Mouse (Mus musculus) embryo, embryonic 11.5 days (tissue): Measurements from ENCODE around the gene Cox7a1.
"Not testable (repeated sequence)": the region's sequence is repeated elsewhere in the genome, so short reads cannot be mapped to it uniquely, and the experiment has no call there.

Source experiments
- DNase-seq: peaks from one replicate; pipeline ENCODE4 v3.0.0-alpha.2; 2012; ENCODE audit warnings: low read depth, low spot score

Gene Cox7a1

GRCm38 (mm10) chr7:30183879-30184289 lies at the start of gene Cox7a1:
Cox7a1 (plus strand) TSS chr7:30184144.
- peak; percentile 54 for DNase-seq

DNA sequence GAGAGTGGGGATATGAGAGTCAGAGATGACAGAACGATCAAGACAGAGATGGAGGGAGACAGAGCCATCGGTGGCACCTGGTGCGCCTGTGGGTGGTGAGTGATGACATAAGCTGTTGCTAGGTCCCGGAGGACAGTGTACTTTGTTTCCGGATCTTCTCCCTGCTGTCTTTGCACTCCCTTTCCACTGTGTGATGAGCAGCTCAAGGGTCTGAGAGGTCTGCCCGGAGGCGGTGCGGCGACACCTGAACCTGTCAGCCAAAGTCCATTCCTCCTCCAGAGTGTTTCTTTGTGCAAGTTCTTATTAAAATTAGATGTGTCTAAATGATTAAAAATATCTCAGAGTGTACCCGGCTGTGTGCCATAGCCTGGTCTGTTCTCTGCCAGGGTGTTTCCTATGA lies 47.1 kb upstream of the Cox7a1 start:
- DNase-seq, result no peak

DNA sequence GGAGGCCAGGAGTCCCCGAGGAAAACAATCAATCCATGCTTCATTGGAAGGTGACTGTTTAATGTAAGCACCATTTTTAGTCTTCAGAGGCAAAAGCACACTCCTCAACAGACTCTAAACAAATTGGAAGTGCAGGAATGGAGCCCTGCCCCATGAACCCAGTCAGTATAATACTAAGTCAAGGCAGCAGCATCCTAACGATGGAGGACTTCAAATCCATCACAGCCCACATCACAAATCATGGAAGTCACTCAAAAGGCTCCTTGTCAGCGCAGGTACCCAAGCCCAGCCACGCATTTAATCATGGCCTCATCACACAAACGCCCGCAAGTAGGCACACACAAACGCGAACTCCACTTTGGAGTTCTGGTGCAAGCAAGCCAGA lies 40.8 kb upstream of the Cox7a1 start:
- DNase-seq, result no peak

DNA sequence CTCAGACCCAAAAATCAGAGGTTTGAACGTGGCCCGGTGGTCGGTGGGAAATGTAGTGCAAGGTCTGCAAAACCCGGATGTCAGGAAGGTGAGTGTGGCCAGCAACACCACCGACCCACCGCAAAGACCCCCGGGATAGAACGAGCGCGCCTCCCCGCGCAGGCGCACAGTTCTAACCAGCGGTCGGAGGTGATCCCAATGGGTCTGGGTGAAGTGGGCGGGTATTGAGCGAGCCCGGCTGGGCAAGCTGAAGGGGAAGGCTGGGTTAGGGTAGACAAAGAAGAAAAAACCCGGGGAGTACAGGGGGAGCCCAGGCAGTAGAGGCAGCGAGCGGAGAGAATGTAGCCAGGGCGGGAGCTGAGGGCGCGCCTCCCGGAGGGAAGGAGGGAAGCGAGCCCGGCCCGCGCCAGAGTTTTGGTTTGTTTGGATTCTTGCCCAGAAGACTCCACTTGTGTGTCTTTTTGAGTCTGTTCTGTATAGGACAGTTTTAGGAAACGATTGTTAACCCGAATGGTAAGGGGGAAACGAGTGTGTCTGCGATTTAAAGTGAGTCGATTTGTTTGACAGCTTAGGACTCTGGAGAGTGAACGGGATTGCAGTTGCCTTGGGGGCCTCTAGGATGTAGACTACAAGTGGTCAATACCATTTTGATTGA lies 40.3 kb upstream of the Cox7a1 start:
- peak; percentile 79 for DNase-seq

- no peak for DNase-seq
Observed at GRCm38 (mm10) chr7:30147011-30147410, 36.9 kb upstream of the Cox7a1 start.

DNA sequence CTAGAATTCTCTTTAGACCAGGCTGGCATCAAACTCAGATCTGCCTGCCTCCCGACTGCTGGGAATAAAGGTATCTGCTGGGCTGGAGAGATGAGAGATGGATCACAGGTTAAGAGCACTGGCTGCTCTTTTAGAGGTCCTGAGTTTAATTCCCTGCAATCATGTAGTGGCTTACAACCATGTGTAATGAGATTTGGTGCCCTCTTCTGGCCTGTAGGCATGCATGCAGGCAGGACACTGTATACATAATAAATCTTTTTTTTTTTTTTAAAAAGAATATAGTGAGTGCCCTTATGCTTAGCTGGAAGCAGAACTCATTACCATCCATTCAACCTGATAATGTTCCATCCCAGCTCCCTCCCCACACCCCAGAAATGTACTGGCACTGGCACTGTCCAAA lies 29.9 kb upstream of the Cox7a1 start:
- no peak for DNase-seq

GRCm38 (mm10) chr7:30155507-30155906 lies 28.4 kb upstream of the Cox7a1 start:
- no peak for DNase-seq

- DNase-seq, result no peak
Observed at GRCm38 (mm10) chr7:30163113-30163512, 20.8 kb upstream of the Cox7a1 start.

GRCm38 (mm10) chr7:30164745-30165144 lies 19.2 kb upstream of the Cox7a1 start:
- DNase-seq, result no peak

- DNase-seq, result peak; percentile 41
Observed at GRCm38 (mm10) chr7:30168914-30169582, 14.9 kb upstream of the Cox7a1 start.

DNA sequence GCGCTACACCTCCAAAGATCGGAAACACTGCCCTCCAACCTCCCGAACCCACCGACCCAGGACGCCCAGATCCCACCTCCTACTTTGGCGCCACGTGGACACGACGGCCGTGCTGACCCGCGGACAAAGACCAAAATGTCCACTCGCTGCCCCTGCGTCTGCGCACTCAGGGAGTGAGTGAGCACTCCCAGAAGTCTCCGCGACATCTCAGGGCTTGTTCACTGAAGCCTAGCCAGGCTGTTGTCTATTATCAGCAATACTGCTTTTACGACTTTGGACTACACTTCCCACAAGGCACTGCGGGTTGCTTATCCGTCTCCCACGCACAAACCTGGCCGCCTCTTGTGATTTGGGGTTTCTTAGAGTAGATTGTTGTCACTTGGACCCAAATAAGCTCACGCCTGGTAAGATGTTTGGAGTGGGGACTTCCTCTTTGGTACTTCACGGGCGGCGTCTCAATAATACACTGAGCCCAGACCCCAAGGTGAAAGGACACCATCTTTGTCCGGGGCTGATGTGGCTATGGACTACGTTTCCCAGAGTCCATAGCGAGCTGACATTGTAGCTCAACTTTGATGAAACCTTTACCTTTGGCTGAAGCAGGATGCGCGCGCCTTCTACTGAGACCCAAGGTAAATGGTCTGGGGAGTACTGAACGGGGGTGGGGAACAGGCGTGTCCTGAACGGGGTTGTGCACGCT lies 14.2 kb upstream of the Cox7a1 start, which contains the start of gene Zfp146:
Zfp146 (minus strand) TSS at position 168 of the 700 bp plus-strand sequence.
- DNase-seq, result peak; percentile 88

GRCm38 (mm10) chr7:30170283-30170951 lies 13.5 kb upstream of the Cox7a1 start:
- no peak for DNase-seq

- DNase-seq, result no peak
Observed at GRCm38 (mm10) chr7:30176474-30176873, 7.5 kb upstream of the Cox7a1 start.

GRCm38 (mm10) chr7:30178256-30178655 lies 5.7 kb upstream of the Cox7a1 start:
- no peak for DNase-seq

DNA sequence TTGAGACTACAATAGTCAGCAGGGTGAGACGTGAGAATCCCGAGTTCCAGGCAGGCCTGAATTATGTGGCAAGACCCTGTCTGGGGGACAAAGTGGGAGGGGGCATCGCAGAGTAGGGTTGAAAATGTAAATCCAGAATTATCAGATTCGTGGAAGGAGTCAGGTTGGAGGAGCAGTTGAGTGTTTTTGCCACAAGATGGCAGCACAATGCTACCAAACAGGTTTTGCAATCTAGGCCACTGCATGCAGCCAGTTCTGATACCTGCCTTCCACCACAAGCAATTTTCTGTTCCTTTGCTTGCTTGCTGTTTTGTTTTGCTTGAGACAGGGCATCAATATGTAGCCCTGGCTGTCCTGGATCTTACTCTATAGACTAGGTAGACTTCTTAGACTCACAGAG lies 2.6 kb upstream of the Cox7a1 start:
- DNase-seq, result peak; percentile 56

DNA sequence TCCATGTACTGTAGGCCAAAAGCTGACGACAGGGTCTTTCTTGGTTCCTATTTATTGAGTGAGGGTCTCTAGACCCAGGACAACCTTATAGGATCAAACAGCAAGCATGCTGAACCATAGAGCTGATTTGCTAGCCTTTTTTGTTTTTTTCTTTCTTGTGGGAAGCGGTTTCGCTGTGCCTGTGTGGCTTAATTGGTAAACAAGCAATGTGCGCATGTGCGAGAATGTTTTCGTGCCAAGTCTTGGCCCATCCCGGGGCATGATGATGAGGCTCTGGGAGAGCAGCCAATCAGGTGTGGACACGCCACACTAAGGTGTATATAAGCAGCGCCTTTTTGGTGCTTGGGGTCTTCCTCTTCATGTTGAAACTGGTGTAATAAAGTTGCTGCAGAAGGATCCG lies 2.0 kb upstream of the Cox7a1 start:
- not testable (repeated sequence) for DNase-seq

DNA sequence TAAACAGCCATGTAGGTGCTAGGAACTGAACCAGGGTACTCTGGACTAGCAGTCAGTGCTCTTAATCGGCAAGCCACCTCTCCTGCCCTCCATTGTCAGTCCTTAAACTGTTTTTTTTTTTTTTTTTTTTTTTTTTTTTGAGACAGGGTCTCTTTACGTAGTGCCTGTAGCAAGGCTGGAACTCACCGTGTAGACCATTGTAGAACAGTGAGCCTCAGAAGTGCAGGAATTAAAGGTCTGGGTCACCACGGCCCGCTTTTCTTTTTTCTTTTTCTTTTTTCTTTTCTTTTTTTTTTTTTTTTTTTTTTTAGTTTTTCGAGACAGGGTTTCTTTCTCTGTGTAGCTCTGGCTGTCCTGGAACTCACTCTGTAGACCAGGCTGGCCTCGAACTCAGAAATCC lies 755 bp upstream of the Cox7a1 start:
- DNase-seq, result not testable (repeated sequence)

GRCm38 (mm10) chr7:30184641-30185348 lies 851 bp downstream of the Cox7a1 start:
- DNase-seq, result no peak

GRCm38 (mm10) chr7:30188344-30189115 lies 4.6 kb downstream of the Cox7a1 start:
- no peak for DNase-seq

GRCm38 (mm10) chr7:30189116-30189491 lies 5.2 kb downstream of the Cox7a1 start:
- DNase-seq, result no peak

- no peak for DNase-seq
Observed at GRCm38 (mm10) chr7:30192088-30192487, 8.1 kb downstream of the Cox7a1 start.
